19 mouse cellular contexts compared by ENCODE assay signal in the genomic region with DNA sequence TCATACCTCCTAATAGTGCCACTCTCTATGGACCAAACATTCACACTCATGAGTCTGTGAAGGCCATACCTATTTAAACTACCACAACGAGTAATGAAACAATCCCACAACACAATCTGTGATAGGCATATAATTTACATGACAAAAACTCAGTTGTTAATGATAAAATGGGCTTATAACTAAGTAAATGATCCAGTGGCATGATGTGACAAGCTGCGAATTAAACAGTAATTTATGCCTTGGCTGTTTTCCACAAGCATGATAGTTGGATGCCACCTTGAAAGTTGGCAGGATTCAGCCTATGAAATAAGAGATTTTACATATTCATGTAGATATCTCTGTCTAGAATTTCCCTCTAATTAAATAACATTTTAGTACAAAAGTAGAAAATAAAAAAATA.
"Had no signal": no experiment of that assay in that cellular context is flagged by ENCODE, and none has a peak within 500 bp of the region (broad histone marks: within the 10 kb centered on the region; RNA-seq: fewer than 3 reads in every experiment).

No protein-coding gene starts in this region.

- ATAC-seq: midbrain, embryonic 16.5 days had no signal

- H3K36me3 ChIP-seq: midbrain, embryonic 10.5 days; midbrain, embryonic 12.5 days; neural tube, embryonic 13.5 days; neural tube, embryonic 15.5 days had no signal

- H3K4me2 ChIP-seq: lung, embryonic 14.5 days; midbrain, embryonic 12.5 days; neural tube, embryonic 13.5 days; neural tube, embryonic 15.5 days had no signal

- H3K4me1 ChIP-seq: midbrain, embryonic 10.5 days; midbrain, embryonic 12.5 days; neural tube, embryonic 13.5 days; neural tube, embryonic 15.5 days had no signal

- H3K9me3 ChIP-seq: midbrain, embryonic 10.5 days; midbrain, embryonic 12.5 days; neural tube, embryonic 13.5 days; neural tube, embryonic 15.5 days had no signal

- H3K27ac ChIP-seq: midbrain, embryonic 10.5 days; midbrain, embryonic 12.5 days; neural tube, embryonic 13.5 days; neural tube, embryonic 15.5 days had no signal

- H3K4me3 ChIP-seq: midbrain, embryonic 10.5 days; midbrain, embryonic 12.5 days; myocyte; neural tube, embryonic 13.5 days; neural tube, embryonic 15.5 days had no signal

- H3K27me3 ChIP-seq: midbrain, embryonic 12.5 days; neural tube, embryonic 13.5 days; neural tube, embryonic 15.5 days had no signal

- DNase-seq: lung, adult 18-20 months; lung, embryonic 14.5 days; lung, postnatal 10 days; lung, postnatal 4 days; midbrain, embryonic 14.5 days; retina, postnatal 1 day; right cerebral cortex, adult 18-20 months; right cerebral cortex, postnatal 25 days; right cerebral cortex, postnatal 4 days; spleen, adult 18-20 months; thymus, adult 18-20 months; thymus, postnatal 25 days; thymus, postnatal 4 days had no signal

- H3K9ac ChIP-seq: lung, embryonic 14.5 days; midbrain, embryonic 12.5 days; neural tube, embryonic 13.5 days; neural tube, embryonic 15.5 days had no signal
